Mouse (Mus musculus) lung, adult 2 months (tissue): ENCODE results near the gene Ppp1r9b.

Experiments used
- CTCF ChIP-seq: fragments of 200-500 bp; IDR thresholded peaks from 2 replicates; pipeline ENCODE4 v1.5.1; 2011; ENCODE audit warnings: mild to moderate bottlenecking, low read length, control low read depth; ENCODE audit not compliant: insufficient read depth
- POLR2A ChIP-seq: fragments of 200-500 bp; IDR thresholded peaks from 2 replicates; pipeline ENCODE4 v1.6.1; 2011; ENCODE audit warnings: low read depth, mild to moderate bottlenecking, control low read depth, low read length, borderline replicate concordance; ENCODE audit errors: extremely low read depth

DNA sequence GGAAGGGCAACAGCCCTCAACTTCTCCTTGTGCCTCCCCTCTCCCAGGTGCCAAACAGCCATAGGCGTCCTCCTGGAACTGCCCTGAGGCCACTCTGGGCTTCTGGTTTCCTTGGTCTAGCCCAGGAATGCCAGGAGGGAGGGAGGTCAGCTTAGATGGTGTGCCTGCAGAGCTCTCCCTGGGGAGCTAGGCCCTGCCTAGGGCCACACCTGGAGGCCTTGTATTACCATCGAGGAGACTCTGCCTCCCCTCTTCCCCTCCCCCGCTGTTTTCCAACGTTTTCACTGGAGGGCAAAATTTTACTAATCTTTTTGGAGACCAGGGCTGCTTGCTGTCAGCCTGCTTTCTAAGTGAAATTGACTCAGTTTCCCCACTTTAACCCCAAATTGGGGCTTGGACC, 15.2 kb downstream of the Ppp1r9b start:
- TF ChIP-seq CTCF (no peak), POLR2A (no peak)
